Mouse (Mus musculus): ENCODE measurements around the gene Prkg1. TPM values are rescaled to one million over a fixed set of nuclear protein-coding genes. Genes with fewer than 3 reads are reported as not detected.

The Prkg1 gene
- total and polyA plus RNA-seq, 3 experiments, result not detected

DNA sequence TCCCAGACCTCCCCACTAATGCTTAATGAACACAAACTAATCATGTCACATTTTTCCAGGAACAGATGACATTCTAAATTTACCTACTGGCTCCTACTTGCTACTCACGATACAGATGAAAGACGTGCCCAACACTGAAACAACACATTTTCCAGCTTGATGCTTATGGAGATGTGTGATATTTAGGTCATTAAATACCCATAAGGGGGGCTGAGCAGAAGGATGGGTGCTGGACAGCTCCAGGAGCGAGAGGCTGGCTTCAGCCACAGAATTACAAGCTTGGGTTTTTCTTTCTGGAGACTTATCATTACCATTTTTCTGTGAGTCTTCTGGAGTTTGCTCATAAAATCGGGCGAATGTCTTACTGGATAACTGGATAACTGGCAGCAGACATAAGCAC is 958.6 kb downstream of the Prkg1 start:
- TF ChIP-seq MYC (IDR thresholded peaks at IDR 0.05; ENCODE audit: low read depth, low read length) (no peak), TCF12 (IDR thresholded peaks at IDR 0.05; ENCODE audit: low read depth, low read length) (no peak), NELFE (IDR thresholded peaks at IDR 0.05; ENCODE audit: low read depth, low read length) (no peak), POLR2AphosphoS2 (IDR thresholded peaks at IDR 0.05; ENCODE audit: low read length) (no peak), ZMIZ1 (IDR thresholded peaks at IDR 0.05; ENCODE audit: low read depth, low read length) (no peak), POLR2A (IDR thresholded peaks at IDR 0.05; ENCODE audit: control insufficient read depth in 1 of 2, insufficient read depth in 1 of 2, low read depth in 1 of 2, low read length in 2 of 2, poor library complexity in 1 of 2) (no peak), USF2 (IDR thresholded peaks at IDR 0.05; ENCODE audit: borderline replicate concordance in 1 of 2, insufficient read depth in 1 of 2, low read depth in 1 of 2, low read length in 2 of 2) (no peak)
- Histone ChIP-seq H3K9ac (ENCODE audit: control insufficient read depth, low read depth, low read length, poor library complexity, severe bottlenecking) (no peak overlapping the region), H3K9me3 (replicated peaks; ENCODE audit: insufficient read depth, low read length) (no peaks in the 10 kb centered on the region), H3K79me2 (ENCODE audit: control insufficient read depth, insufficient read depth, low read length, poor library complexity) (no peaks in the 10 kb centered on the region), H3K27me3 (ENCODE audit: control insufficient read depth in 1 of 2, insufficient read depth in 2 of 2, low read length in 2 of 2) (no peaks in the 10 kb centered on the region), H3K4me3 (ENCODE audit: control insufficient read depth in 1 of 2, insufficient read depth in 1 of 2, low read depth in 2 of 2, low read length in 2 of 2) (no peak overlapping the region), H3K4me1 (ENCODE audit: control insufficient read depth in 1 of 2, insufficient read depth in 2 of 2, low read length in 2 of 2) (no peaks in the 10 kb centered on the region), H3K27ac (ENCODE audit: control insufficient read depth, low read depth, low read length) (no peak overlapping the region), H3K36me3 (ENCODE audit: control insufficient read depth in 1 of 2, insufficient read depth in 2 of 2, low read length in 2 of 2) (no peaks in the 10 kb centered on the region)
- DNase-seq (ENCODE audit: low read depth, low spot score), result no peak

DNA sequence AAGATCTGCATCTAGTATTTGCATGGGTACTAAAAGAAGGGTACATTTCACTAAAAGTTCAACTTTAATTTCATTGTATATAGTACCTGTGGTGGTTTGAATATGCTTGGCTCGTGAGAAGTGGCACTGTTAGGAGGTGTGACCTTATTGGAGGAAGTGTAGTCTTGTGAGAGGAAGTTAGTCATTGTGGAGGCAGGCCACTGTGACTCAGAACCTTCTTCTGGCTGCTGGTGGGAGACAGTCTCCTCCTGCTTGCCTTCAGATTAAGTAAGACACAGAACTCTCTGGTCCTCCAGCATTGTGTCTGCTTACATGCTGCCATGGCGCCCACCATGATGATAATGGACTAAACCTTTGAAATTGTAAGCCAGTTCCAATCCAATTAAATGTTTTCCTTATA is 984.0 kb downstream of the Prkg1 start:
- Histone ChIP-seq H3K4me3 (ENCODE audit: control insufficient read depth in 1 of 2, insufficient read depth in 1 of 2, low read depth in 2 of 2, low read length in 2 of 2) (no peak overlapping the region), H3K79me2 (ENCODE audit: control insufficient read depth, insufficient read depth, low read length, poor library complexity) (no peaks in the 10 kb centered on the region), H3K9ac (ENCODE audit: control insufficient read depth, low read depth, low read length, poor library complexity, severe bottlenecking) (no peak overlapping the region), H3K36me3 (ENCODE audit: control insufficient read depth in 1 of 2, insufficient read depth in 2 of 2, low read length in 2 of 2) (no peaks in the 10 kb centered on the region), H3K9me3 (replicated peaks; ENCODE audit: insufficient read depth, low read length) (no peaks in the 10 kb centered on the region), H3K27me3 (ENCODE audit: control insufficient read depth in 1 of 2, insufficient read depth in 2 of 2, low read length in 2 of 2) (no peaks in the 10 kb centered on the region), H3K27ac (ENCODE audit: control insufficient read depth, low read depth, low read length) (no peak overlapping the region), H3K4me1 (ENCODE audit: control insufficient read depth in 1 of 2, insufficient read depth in 2 of 2, low read length in 2 of 2) (no peaks in the 10 kb centered on the region)
- no peak for DNase-seq (ENCODE audit: low read depth, low spot score)
- TF ChIP-seq USF1 (IDR thresholded peaks at IDR 0.05; ENCODE audit: low read depth, low read length) (no peak), SIN3A (IDR thresholded peaks at IDR 0.05; ENCODE audit: low read length) (no peak), POLR2AphosphoS2 (IDR thresholded peaks at IDR 0.05; ENCODE audit: low read length) (no peak), NELFE (IDR thresholded peaks at IDR 0.05; ENCODE audit: low read depth, low read length) (no peak), CTCF (IDR thresholded peaks at IDR 0.05 in 2 of 3, conservative IDR thresholded peaks at IDR 0.05 in 1 of 3; ENCODE audit: control insufficient read depth in 1 of 3, insufficient read depth in 1 of 3, low read depth in 2 of 3, low read length in 3 of 3, poor library complexity in 1 of 3, severe bottlenecking in 1 of 3) (no peak), KAT2A (conservative IDR thresholded peaks at IDR 0.05; ENCODE audit: low read depth, low read length) (no peak), RCOR1 (IDR thresholded peaks at IDR 0.05; ENCODE audit: low read depth, low read length) (no peak)

DNA sequence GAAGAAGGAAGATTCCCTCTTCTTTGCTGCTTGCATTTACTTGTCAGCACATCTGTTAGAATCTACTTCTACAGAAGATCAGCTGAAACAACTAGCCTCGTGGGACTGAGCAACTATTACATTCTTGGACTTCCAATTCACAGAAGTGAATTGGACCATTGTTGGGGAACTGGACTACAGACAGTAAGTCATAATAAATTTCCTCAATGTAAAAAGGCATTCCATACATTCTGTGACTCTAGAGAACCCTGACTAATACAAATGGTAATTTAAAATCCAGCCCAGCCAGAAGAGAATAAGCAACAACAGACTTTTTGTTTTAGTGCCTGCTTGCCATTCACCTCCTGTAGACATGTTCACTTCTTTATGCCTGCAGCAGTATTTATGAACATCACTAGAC is 996.5 kb downstream of the Prkg1 start:
- no peaks in the 10 kb centered on the region for H3K27me3 ChIP-seq (ENCODE audit: control insufficient read depth in 1 of 2, insufficient read depth in 2 of 2, low read length in 2 of 2)
- no peaks in the 10 kb centered on the region for H3K4me1 ChIP-seq (ENCODE audit: control insufficient read depth in 1 of 2, insufficient read depth in 2 of 2, low read length in 2 of 2)
- TF ChIP-seq RAD21 (IDR thresholded peaks at IDR 0.05; ENCODE audit: low read depth, low read length) (no peak), UBTF (IDR thresholded peaks at IDR 0.05; ENCODE audit: borderline replicate concordance, insufficient read depth, low read depth, low read length) (no peak), SIN3A (IDR thresholded peaks at IDR 0.05; ENCODE audit: low read length) (no peak), E2F4 (IDR thresholded peaks at IDR 0.05; ENCODE audit: borderline replicate concordance, low read depth, low read length) (no peak), JUND (IDR thresholded peaks at IDR 0.05; ENCODE audit: low read depth, low read length) (no peak), NELFE (IDR thresholded peaks at IDR 0.05; ENCODE audit: low read depth, low read length) (no peak), POLR2AphosphoS2 (IDR thresholded peaks at IDR 0.05; ENCODE audit: low read length) (no peak), POLR2A (IDR thresholded peaks at IDR 0.05; ENCODE audit: control insufficient read depth in 1 of 2, insufficient read depth in 1 of 2, low read depth in 1 of 2, low read length in 2 of 2, poor library complexity in 1 of 2) (no peak), ELF1 (IDR thresholded peaks at IDR 0.05; ENCODE audit: low read depth, low read length) (no peak)
- H3K27ac ChIP-seq (ENCODE audit: control insufficient read depth, low read depth, low read length), result no peak overlapping the region
- no peaks in the 10 kb centered on the region for H3K9me3 ChIP-seq (replicated peaks; ENCODE audit: insufficient read depth, low read length)
- no peaks in the 10 kb centered on the region for H3K36me3 ChIP-seq (ENCODE audit: control insufficient read depth in 1 of 2, insufficient read depth in 2 of 2, low read length in 2 of 2)
- no peak overlapping the region for H3K4me3 ChIP-seq (ENCODE audit: control insufficient read depth in 1 of 2, insufficient read depth in 1 of 2, low read depth in 2 of 2, low read length in 2 of 2)
- H3K9ac ChIP-seq (ENCODE audit: control insufficient read depth, low read depth, low read length, poor library complexity, severe bottlenecking), result no peak overlapping the region
- no peak for DNase-seq (ENCODE audit: low read depth, low spot score)
- H3K79me2 ChIP-seq (ENCODE audit: control insufficient read depth, insufficient read depth, low read length, poor library complexity), result no peaks in the 10 kb centered on the region

All from MEL (cell line).